Mouse (Mus musculus) G1E (cell line): Measurements from ENCODE around the gene Tmem266. TPM values are rescaled to one million over a fixed set of nuclear protein-coding genes. Genes with fewer than 3 reads are reported as not detected.

Experiments
- ATAC-seq: 2 replicates; pipeline ENCODE4 v1.8.0; 2016; ENCODE audit warnings: mild to moderate bottlenecking; ENCODE audit not compliant: insufficient number of reproducible peaks, poor library complexity, low FRiP score, severe bottlenecking; ENCODE audit errors: extremely low read depth
- DNase-seq: peaks from one replicate; pipeline ENCODE4 v3.0.0; 2012; ENCODE audit warnings: low spot score
- H3K27me3 ChIP-seq: 2 replicates; pipeline ENCODE4 v1.6.1; 2012; ENCODE audit warnings: mild to moderate bottlenecking, low read length, inconsistent platforms; ENCODE audit not compliant: insufficient read depth
- H3K36me3 ChIP-seq: replicated peaks from 2 replicates; pipeline ENCODE3; 2012; ENCODE audit warnings: mild to moderate bottlenecking, inconsistent platforms
- H3K4me1 ChIP-seq: 2 replicates; pipeline ENCODE4 v1.6.1; 2012; ENCODE audit warnings: low read depth, low read length, inconsistent platforms, mixed read lengths; ENCODE audit not compliant: insufficient read depth
- H3K4me3 ChIP-seq: 2 replicates; pipeline ENCODE4 v1.5.1; 2012; ENCODE audit warnings: low read depth, mild to moderate bottlenecking, inconsistent platforms, low read length, moderate library complexity, mixed read lengths
- H3K9me3 ChIP-seq: replicated peaks from 2 replicates; pipeline ENCODE4 v1.6.1; 2012; ENCODE audit warnings: inconsistent platforms
- CTCF ChIP-seq: IDR thresholded peaks from 2 replicates; pipeline ENCODE4 v1.5.1; 2012; ENCODE audit warnings: low read depth, low read length, inconsistent platforms, mixed read lengths
- GATA1 ChIP-seq: IDR thresholded peaks from 2 replicates; pipeline ENCODE4 v1.6.1; 2012; ENCODE audit warnings: borderline replicate concordance, low read length, inconsistent platforms, mixed read lengths
- GATA2 ChIP-seq: IDR thresholded peaks from 2 replicates; pipeline ENCODE4 v1.6.1; 2012; ENCODE audit warnings: low read depth, low read length, inconsistent platforms, borderline replicate concordance
- POLR2AphosphoS5 ChIP-seq: IDR thresholded peaks from 2 replicates; pipeline ENCODE4 v1.6.1; 2012; ENCODE audit warnings: low read depth, low read length, inconsistent platforms; ENCODE audit not compliant: insufficient replicate concordance
- TAL1 ChIP-seq: conservative IDR thresholded peaks from 2 replicates; pipeline ENCODE4 v1.6.1; 2012; ENCODE audit warnings: low read depth, low read length, inconsistent platforms, mixed read lengths
- polyA plus RNA-seq: library from polyadenylated mRNA; stranded (reverse); fragments of >175 nt; gene quantifications from 2 replicates; pipeline ENCODE4 v1.2.3, GENCODE M21; 2012
- total RNA-seq, 2 experiments: library from RNA; stranded (forward) in 1 of 2; stranded (reverse) in 1 of 2; fragments of 200-1000 nt in 1 of 2; fragments of >200 nt in 1 of 2; fragmentation: Nextera tagmentation in 1 of 2; gene quantifications; 2 replicates each; pipeline ENCODE4 v1.2.3; 2014 to 2017

The Tmem266 gene
- total and polyA plus RNA-seq, 3 experiments: 0.02 to 0.05 TPM; not detected in 1

DNA sequence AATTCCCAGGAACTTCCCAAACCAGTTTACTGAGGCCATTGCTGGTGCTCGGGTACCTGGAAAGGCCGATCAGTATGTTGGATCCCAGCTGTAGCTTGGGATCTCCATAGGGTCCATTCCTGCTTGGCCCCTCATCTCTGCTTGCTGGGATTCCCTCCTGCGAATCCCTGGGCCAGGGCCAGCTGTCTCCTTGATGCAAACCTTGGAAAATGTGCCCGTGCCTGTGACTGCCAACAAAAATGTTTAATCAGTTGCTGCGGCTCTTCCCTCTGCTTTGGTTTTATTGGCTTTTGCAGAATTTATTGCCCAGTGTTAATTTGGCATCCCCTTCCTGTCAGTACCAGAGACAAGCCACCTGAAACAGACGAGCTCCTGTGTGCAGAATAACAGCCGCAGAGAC, 75.6 kb downstream of the Tmem266 start:
- no peak for ATAC-seq
- H3K27me3 ChIP-seq: peaks cover 10% of the 10 kb centered on the region

DNA sequence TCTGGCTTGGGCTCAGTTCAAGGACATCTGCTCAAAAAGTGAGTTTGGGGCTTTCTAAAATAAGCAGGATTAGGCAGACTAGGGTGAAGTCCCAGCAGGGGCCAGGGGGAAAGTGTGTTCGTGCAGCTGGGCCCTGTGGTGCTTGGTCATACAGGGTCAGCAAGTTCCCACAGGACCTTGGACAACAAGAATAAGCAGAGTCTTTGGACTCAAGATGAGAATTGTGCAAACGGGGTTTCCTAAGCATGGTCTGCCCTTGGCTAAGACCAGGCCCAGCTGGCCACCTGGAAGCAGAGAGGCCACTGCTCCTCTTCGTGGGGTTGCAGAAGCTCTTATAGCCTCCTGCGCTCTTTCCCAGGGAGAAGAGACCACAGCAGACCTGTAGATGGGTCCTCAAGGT, 77.5 kb downstream of the Tmem266 start:
- H3K4me3 ChIP-seq: no peak overlapping the region
- H3K27me3 ChIP-seq: peaks cover 17% of the 10 kb centered on the region
- ATAC-seq (no peak), DNase-seq (no peak)
- no peaks in the 10 kb centered on the region for H3K4me1 ChIP-seq
- H3K9me3 ChIP-seq: no peaks in the 10 kb centered on the region
- no peak for TF ChIP-seq POLR2AphosphoS5
- TF ChIP-seq GATA1: no peak
- TF ChIP-seq CTCF: no peak
- no peak for TF ChIP-seq GATA2
- TF ChIP-seq TAL1: no peak
- H3K36me3 ChIP-seq: no peaks in the 10 kb centered on the region

More for the DNA sequence above, 75.6 kb downstream of the Tmem266 start:
- TF ChIP-seq GATA1: no peak
- no peak overlapping the region for H3K4me3 ChIP-seq
- DNase-seq: no peak
- H3K9me3 ChIP-seq: no peaks in the 10 kb centered on the region
- no peaks in the 10 kb centered on the region for H3K36me3 ChIP-seq
- no peaks in the 10 kb centered on the region for H3K4me1 ChIP-seq

DNA sequence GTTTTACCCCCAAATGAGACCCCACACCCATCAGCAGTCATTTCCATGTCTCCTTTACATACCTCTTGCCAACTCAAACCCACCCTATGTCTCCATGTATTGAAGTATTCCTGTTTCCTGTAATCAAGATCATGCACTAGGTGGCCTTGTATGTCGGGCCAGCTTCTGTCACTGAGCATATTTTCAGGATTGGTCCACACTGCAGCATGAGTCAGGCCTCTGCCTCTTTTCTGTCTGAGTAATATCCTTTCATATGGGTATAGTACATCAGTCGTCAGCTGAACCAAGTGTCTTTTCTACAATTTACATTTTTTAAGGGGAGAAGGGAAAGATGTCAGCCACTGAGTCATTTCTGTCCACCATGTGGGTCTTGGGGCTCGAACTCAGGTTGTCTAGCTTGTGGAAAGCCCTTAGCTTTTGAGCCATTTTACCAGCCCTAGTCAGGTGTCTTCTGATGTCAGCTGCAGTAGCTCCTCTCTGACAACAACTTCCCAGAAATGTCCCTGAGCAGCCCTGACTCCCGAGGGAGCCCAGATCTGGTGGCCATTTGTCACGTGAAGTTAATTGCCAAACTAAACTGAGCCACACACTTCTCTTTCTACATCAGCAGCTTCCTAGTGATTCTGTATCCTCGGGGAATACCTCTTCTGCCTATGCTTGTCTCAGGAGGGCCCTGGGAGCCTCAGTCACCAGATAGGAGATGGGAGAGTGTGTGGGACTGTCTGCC, 78.4 kb downstream of the Tmem266 start:
- Histone ChIP-seq H3K36me3 (no peaks in the 10 kb centered on the region), H3K27me3 (peaks cover 22% of the 10 kb centered on the region), H3K4me1 (no peaks in the 10 kb centered on the region), H3K4me3 (no peak overlapping the region), H3K9me3 (no peaks in the 10 kb centered on the region)
- ATAC-seq (no peak), DNase-seq (no peak)
- TF ChIP-seq GATA1 (no peak), CTCF (no peak), POLR2AphosphoS5 (no peak), GATA2 (no peak), TAL1 (no peak)

DNA sequence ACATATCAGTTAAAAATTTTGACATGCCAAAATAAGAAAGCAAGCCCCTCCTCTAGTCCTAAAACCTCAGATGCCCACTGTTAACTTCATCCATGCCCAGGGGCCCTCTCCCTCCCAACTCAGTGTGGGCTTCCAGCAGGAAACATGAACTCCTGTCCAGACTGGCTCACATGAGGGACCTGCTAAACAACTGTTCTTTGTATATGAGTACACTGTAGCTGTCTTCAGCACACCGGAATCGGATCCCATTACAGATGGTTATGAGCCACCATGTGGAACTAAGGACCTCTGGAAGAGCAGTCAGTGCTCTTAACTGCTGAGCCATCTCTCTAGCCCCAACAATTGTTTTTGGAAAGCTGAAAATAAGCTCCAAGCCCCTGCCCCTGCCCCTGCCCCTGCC, 80.1 kb downstream of the Tmem266 start:
- no peaks in the 10 kb centered on the region for H3K9me3 ChIP-seq
- ATAC-seq: no peak
- H3K36me3 ChIP-seq: no peaks in the 10 kb centered on the region
- H3K4me1 ChIP-seq: no peaks in the 10 kb centered on the region
- TF ChIP-seq GATA1 (no peak), CTCF (no peak), GATA2 (no peak), TAL1 (no peak), POLR2AphosphoS5 (no peak)
- DNase-seq: no peak
- H3K4me3 ChIP-seq: no peak overlapping the region
- peaks cover 27% of the 10 kb centered on the region for H3K27me3 ChIP-seq

DNA sequence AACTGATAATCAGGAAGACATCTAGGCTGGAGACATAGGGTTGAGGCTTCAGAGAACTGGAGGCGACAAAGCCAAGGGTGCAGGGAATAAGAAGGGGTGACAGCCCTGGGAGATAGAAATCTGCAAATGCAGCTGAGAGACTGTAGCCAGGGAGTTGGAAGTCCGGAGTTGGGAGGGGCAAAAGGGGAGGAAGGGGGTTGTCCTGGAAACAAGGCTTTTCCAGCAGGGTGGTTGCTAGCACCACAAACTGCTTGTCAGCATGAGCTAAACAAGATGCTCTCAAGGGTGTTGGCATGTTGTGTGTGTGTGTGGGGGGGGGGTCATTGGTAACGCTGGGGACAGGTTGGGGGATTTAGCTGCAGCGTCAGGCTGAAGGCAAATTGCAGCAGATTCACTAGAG, 82.1 kb downstream of the Tmem266 start:
- H3K4me3 ChIP-seq: no peak overlapping the region
- H3K4me1 ChIP-seq: no peaks in the 10 kb centered on the region
- no peak for DNase-seq
- H3K27me3 ChIP-seq: peaks cover 28% of the 10 kb centered on the region
- no peak for ATAC-seq
- TF ChIP-seq TAL1 (no peak), CTCF (no peak), POLR2AphosphoS5 (no peak), GATA1 (no peak), GATA2 (no peak)
- H3K36me3 ChIP-seq: no peaks in the 10 kb centered on the region
- no peaks in the 10 kb centered on the region for H3K9me3 ChIP-seq

DNA sequence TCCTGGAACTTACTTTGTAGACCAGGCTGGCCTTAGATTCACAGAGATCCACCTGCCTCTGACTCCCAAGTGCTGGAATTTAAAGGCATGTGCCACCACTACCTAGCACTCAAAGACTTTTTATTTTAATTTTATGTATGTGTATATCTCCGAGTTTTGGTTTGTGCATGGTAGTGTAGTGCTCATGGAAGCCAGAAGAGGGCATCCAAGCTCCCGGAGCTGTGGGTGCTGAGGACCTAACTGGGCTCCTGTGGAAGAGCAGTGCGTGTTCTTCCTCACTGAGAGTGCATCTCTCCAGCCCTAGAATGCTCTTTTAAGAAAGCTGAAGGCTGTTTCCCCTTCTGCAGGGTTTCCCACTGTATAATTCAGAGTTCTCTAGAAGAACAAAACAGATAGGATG, 83.1 kb downstream of the Tmem266 start:
- TF ChIP-seq GATA1 (no peak), POLR2AphosphoS5 (no peak), TAL1 (no peak), CTCF (no peak), GATA2 (no peak)
- no peaks in the 10 kb centered on the region for H3K9me3 ChIP-seq
- no peak overlapping the region for H3K4me3 ChIP-seq
- DNase-seq (no peak), ATAC-seq (no peak)
- H3K4me1 ChIP-seq: no peaks in the 10 kb centered on the region
- peaks cover 31% of the 10 kb centered on the region for H3K27me3 ChIP-seq
- no peaks in the 10 kb centered on the region for H3K36me3 ChIP-seq
